Mouse (Mus musculus) small intestine, adult 2 months (tissue): ENCODE results near the gene Ttc17. TPM values are rescaled to one million over a fixed set of nuclear protein-coding genes. Genes with fewer than 3 reads are reported as not detected.
"Not testable (repeated sequence)": the region's sequence is repeated elsewhere in the genome, so short reads cannot be mapped to it uniquely, and the experiment has no call there.

Source experiments
- H3K27ac ChIP-seq: fragments of 200-500 bp; 2 replicates; pipeline ENCODE4 v1.5.1; 2012; ENCODE audit warnings: low read depth, low read length, control low read depth, inconsistent platforms; ENCODE audit not compliant: insufficient read depth
- H3K27me3 ChIP-seq: fragments of 200-500 bp; 2 replicates; pipeline ENCODE4 v1.6.1; 2012; ENCODE audit warnings: mild to moderate bottlenecking, moderate library complexity, low read length, inconsistent platforms; ENCODE audit not compliant: control insufficient read depth, insufficient read depth
- H3K36me3 ChIP-seq: fragments of 200-500 bp; 2 replicates; pipeline ENCODE4 v1.6.1; 2012; ENCODE audit warnings: mild to moderate bottlenecking, low read length, control low read depth, inconsistent platforms; ENCODE audit not compliant: control insufficient read depth, insufficient read depth
- H3K4me1 ChIP-seq: fragments of 200-500 bp; 2 replicates; pipeline ENCODE4 v1.6.1; 2012; ENCODE audit warnings: low read length, inconsistent platforms, mixed read lengths; ENCODE audit not compliant: control insufficient read depth, insufficient read depth, insufficient read length
- H3K4me3 ChIP-seq: fragments of 200-500 bp; 2 replicates; pipeline ENCODE4 v1.5.1; 2012; ENCODE audit warnings: low read depth, mild to moderate bottlenecking, control low read depth, inconsistent platforms, low read length, moderate library complexity
- CTCF ChIP-seq: fragments of 200-500 bp; IDR thresholded peaks from 2 replicates; pipeline ENCODE4 v1.5.1; 2012; ENCODE audit warnings: low read depth, mild to moderate bottlenecking, control low read depth, inconsistent platforms, low read length, moderate library complexity, mixed read lengths; ENCODE audit not compliant: insufficient replicate concordance, insufficient read length; ENCODE audit errors: extremely low read depth
- POLR2A ChIP-seq: fragments of 200-500 bp; IDR thresholded peaks from 2 replicates; pipeline ENCODE4 v1.6.1; 2012; ENCODE audit warnings: low read depth, mild to moderate bottlenecking, control low read depth, inconsistent platforms, low read length, moderate library complexity
- WGBS: fragments of 180-500 bp; shearing (Covaris S2); methylation state at CpG from one replicate; pipeline ENCODE4 v1.1.7; 2018; 5-methylcytosine and 5-hydroxymethylcytosine counted together
- polyA plus RNA-seq: library from polyadenylated mRNA; depleted of rRNA; stranded (reverse); fragments of >200 nt; gene quantifications from 2 replicates; pipeline ENCODE4 v1.2.3, GENCODE M21; 2012

Ttc17 gene
- polyA plus RNA-seq, 1 experiment: 12.3 TPM

DNA sequence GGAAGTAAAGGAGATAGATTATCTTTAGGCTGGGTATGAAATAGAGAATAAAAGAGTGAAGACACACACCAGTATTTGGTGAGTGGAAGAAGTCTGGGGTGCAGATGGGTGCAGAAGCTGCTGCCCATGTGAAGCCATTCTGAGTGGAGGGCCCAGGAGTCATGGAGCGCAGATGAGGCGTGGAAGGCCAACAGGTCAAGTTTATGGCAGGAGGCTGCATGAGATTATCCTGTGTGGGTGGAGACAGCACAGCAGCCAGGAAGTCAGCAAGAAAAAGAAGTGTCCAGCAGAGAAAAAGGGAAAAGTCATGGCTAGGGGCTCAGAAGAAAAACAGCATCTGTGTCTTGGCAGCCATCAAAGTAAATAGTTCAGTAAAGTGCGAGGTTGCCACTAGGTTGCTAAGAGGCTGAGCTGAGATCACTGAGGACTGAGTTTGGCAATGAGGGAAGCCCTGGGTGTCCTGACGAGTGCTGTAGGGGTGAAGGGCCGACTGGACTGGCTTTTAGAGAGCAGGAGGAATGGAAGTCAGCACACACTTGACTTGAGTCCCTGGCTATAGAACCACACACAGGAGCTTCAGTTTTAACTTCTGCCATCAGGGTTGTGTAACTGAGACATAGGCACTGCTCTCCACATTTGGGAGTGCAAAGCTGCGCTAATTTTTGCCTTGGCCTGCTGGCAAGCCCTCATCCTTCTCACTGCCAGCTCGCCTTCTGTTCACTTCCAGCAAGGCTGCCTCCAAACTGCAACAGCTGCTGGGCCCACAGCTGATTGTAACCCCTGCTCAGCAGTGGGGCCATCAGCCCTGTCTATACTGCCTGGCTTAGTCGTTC lies 8.1 kb downstream of the Ttc17 start:
- Histone ChIP-seq H3K4me3 (no peak overlapping the region), H3K4me1 (peaks cover 25% of the 10 kb centered on the region), H3K36me3 (peaks cover 1% of the 10 kb centered on the region; the same call in 1 of the 2 replicates), H3K27me3 (no peaks in the 10 kb centered on the region), H3K27ac (peak overlapping the region; percentile 0; the same call in 1 of the 2 replicates)
- no peak for TF ChIP-seq POLR2A
- no peak for TF ChIP-seq CTCF
- 51% methylated on average over 8 of the region's 8 CpGs for WGBS

DNA sequence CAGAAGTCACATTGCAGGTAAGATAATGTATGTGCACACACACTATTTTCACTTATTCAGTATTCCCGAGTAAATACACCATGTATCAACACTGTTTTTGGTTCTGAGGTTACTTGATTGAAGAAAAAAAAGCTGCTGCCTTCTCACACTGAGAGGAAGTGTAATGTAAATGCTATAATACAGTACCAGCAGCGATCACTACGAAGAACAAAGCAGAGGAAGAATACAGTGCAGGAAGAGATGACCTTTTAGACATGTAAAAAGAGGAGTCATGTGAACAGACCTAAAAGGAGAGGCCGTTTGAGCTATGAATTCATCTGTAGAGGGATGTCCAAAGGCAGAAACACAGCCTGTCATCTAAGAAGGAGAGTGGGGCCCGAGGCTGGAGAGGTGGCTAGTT lies 9.0 kb downstream of the Ttc17 start:
- Histone ChIP-seq H3K27ac (no peak overlapping the region), H3K4me3 (no peak overlapping the region), H3K36me3 (peaks cover 1% of the 10 kb centered on the region; the same call in 1 of the 2 replicates), H3K27me3 (no peaks in the 10 kb centered on the region), H3K4me1 (peaks cover 25% of the 10 kb centered on the region)
- no peak for TF ChIP-seq POLR2A
- TF ChIP-seq CTCF: no peak
- 87% methylated on average over 5 of the region's 5 CpGs for WGBS

DNA sequence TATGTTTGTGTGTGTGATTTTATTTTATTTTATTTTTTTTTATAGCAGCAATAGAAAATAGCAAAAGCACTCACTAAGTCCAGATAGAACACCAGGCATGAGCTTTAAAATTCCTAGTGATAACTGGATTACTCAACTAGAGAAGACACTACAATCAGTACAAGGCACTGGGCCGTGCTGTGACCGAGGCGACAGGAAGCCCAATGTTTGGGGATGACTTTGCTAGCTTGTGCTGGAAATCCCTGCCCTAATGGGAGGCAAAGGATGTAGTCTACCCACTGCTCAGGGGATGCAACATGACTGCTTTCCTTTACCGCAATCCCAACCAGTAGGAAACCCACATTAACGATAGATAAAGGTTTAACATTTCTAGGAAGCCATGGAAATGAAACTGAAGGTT lies 10.2 kb downstream of the Ttc17 start:
- Histone ChIP-seq H3K27ac (no peak overlapping the region), H3K4me3 (no peak overlapping the region), H3K4me1 (peaks cover 22% of the 10 kb centered on the region), H3K27me3 (no peaks in the 10 kb centered on the region), H3K36me3 (peaks cover 1% of the 10 kb centered on the region; the same call in 1 of the 2 replicates)
- WGBS: 77% methylated on average over 5 of the region's 5 CpGs
- TF ChIP-seq CTCF (no peak), POLR2A (no peak)

- 95% methylated on average over 12 of the region's 12 CpGs for WGBS
Measured at GRCm38 (mm10) chr2:94391127-94391526, 15.4 kb downstream of the Ttc17 start.

GRCm38 (mm10) chr2:94389000-94389399 lies 17.5 kb downstream of the Ttc17 start:
- WGBS: 77% methylated on average over 9 of the region's 9 CpGs

More at GRCm38 (mm10) chr2:94391127-94391526, 15.4 kb downstream of the Ttc17 start:
- not testable (repeated sequence) for H3K4me3 ChIP-seq, H3K27ac ChIP-seq, H3K27me3 ChIP-seq, H3K36me3 ChIP-seq, H3K4me1 ChIP-seq

DNA sequence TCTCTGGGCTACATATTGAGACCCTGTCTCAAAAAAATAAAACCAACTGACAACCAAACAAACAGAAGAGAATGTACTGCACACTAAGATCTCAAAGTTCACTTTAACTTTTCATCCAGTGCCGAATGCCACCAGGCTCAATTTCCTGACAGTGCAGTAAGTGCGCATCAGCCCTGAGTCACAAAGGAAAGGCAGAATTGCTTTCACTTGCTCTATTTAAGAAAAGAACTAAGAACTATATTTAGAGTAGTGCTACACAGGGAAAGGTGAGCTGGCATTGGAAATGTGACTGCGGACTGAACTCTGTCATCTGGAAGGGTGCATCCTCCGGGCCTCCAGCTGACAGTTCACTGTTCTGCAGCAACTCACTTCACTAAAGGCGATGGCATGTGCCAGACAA lies 18.6 kb downstream of the Ttc17 start:
- H3K4me1 ChIP-seq: no peaks in the 10 kb centered on the region
- H3K36me3 ChIP-seq: peaks cover 17% of the 10 kb centered on the region
- WGBS: 77% methylated on average over 5 of the region's 5 CpGs
- TF ChIP-seq CTCF: no peak
- H3K4me3 ChIP-seq: no peak overlapping the region
- H3K27ac ChIP-seq: no peak overlapping the region
- H3K27me3 ChIP-seq: no peaks in the 10 kb centered on the region

More at GRCm38 (mm10) chr2:94389000-94389399, 17.5 kb downstream of the Ttc17 start:
- Histone ChIP-seq H3K27me3 (no peaks in the 10 kb centered on the region), H3K4me1 (no peaks in the 10 kb centered on the region), H3K4me3 (no peak overlapping the region), H3K36me3 (peaks cover 13% of the 10 kb centered on the region), H3K27ac (no peak overlapping the region)
- no peak for TF ChIP-seq POLR2A
- TF ChIP-seq CTCF: no peak

- peaks cover 29% of the 10 kb centered on the region for H3K36me3 ChIP-seq
- H3K4me3 ChIP-seq, H3K27me3 ChIP-seq, H3K27ac ChIP-seq, H3K4me1 ChIP-seq: not testable (repeated sequence)
- WGBS: 95% methylated on average over 10 of the region's 10 CpGs
Measured at GRCm38 (mm10) chr2:94384483-94384882, 22.0 kb downstream of the Ttc17 start.

DNA sequence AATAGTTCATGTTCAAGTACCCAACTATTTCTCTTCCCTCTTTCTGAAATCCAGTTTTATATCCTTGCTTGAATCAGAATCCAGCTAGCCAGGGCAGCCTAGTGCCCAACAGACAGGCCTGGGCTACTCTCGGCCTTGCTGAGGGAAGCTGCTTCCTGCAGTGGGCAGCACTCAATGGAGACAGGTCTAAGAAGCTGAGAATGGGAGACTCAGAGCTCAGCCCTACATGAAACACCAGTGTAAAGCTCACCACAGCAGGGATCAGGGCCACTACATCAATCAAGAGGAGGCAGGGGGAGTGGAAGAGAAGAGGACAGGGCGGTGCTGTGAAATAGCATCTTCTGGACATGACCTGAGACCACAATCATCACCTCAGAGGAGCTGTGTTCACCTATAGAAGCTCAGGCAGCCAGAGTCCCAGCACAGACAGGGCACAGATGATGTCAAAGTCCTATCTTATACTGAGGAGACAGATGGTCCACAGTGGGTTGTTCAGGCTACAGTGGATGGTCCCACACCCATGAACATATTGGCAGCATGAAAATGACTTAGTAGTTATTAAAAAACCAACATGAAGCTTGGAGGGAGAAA lies 25.3 kb downstream of the Ttc17 start:
- TF ChIP-seq POLR2A (no peak), CTCF (no peak)
- Histone ChIP-seq H3K4me1 (no peaks in the 10 kb centered on the region), H3K4me3 (no peak overlapping the region), H3K36me3 (peaks cover 45% of the 10 kb centered on the region), H3K27ac (no peak overlapping the region), H3K27me3 (no peaks in the 10 kb centered on the region)
- WGBS: 91% methylated on average over 2 of the region's 2 CpGs
